ENCODE assay signal across 8 mouse cellular contexts in the genomic region with DNA sequence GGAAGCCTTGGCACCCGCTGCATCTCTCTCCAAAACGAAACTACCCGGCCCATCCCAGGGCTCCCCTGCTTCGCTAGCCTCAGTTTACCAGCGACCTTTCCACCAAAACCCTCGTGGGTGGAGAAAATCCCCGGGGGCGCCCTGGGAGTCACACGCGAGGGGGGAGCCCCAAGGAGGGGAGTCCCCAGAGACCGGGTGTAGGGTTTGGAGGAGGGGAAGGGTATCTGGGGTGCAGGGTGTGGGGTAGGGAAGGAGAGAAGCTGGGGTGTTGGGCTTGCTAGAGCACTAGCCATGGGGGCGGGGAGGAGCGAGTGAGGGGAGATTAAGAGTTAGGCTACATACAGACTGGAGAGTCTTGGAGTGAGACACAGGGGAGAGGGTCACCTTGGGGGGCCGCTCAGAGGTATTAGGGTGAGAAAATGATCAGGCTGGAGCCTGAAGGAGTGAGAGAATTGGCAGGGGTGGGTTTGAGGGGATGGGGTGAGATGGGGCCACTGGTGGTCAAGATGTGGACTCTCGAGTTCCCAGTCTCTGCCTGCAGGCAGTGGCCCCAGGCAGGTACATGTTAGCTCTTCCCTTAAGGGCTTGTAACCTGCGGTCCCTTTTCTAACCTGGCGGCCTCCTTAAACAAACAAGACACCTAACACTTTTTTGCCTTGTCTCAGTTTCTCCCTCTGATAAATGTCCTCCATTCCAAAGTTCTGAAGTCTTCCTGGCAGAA. TPM values are rescaled to one million over a fixed set of nuclear protein-coding genes. Genes with fewer than 3 reads are reported as not detected.
DNase-seq lines count a peak whose midpoint lies in the region; ATAC-seq lines count a peak whose summit lies in the region.

No protein-coding gene starts in this region.

- peaks cover 38% of the 10 kb centered on the region for H3K27me3 ChIP-seq in forebrain, embryonic 16.5 days (replicated peaks; ENCODE audit: control insufficient read depth, insufficient read depth, low read length)
- H3K27me3 ChIP-seq in liver, embryonic 15.5 days: peaks cover 95% of the 10 kb centered on the region

- H3K36me3 ChIP-seq in forebrain, embryonic 16.5 days (ENCODE audit: control insufficient read depth, insufficient read depth): no peaks in the 10 kb centered on the region
- no peaks in the 10 kb centered on the region for H3K36me3 ChIP-seq in liver, embryonic 15.5 days (replicated peaks)

- no peak for ATAC-seq in forebrain, embryonic 16.5 days
- ATAC-seq in liver, embryonic 15.5 days (ENCODE audit: insufficient read depth): no peak

- H3K27ac ChIP-seq in forebrain, embryonic 16.5 days (ENCODE audit: low read length): no peak overlapping the region
- no peak overlapping the region for H3K27ac ChIP-seq in liver, embryonic 15.5 days (replicated peaks)

- WGBS in forebrain, embryonic 16.5 days: 2% methylated on average over 17 of the region's 17 CpGs
- WGBS in liver, embryonic 15.5 days (ENCODE audit: insufficient replicate concordance): 2% methylated on average over 17 of the region's 17 CpGs

- no peak overlapping the region for H3K9ac ChIP-seq in forebrain, embryonic 16.5 days (replicated peaks; ENCODE audit: low read depth, low read length)
- peak overlapping the region; percentile 35; the same call in 1 of the 2 replicates for H3K9ac ChIP-seq in liver, embryonic 15.5 days

- peaks cover 72% of the 10 kb centered on the region for H3K4me1 ChIP-seq in forebrain, embryonic 16.5 days (replicated peaks; ENCODE audit: control insufficient read depth, insufficient read depth, low read length)
- peaks cover 88% of the 10 kb centered on the region for H3K4me1 ChIP-seq in liver, embryonic 15.5 days (replicated peaks)

- H3K4me3 ChIP-seq in forebrain, embryonic 16.5 days (replicated peaks; ENCODE audit: low read length): peak overlapping the region; percentile 24
- peak overlapping the region; percentile 46 for H3K4me3 ChIP-seq in liver, embryonic 15.5 days (replicated peaks)

- DNase-seq in adrenal gland, postnatal 10 days: peak; percentile 19
- no peak for DNase-seq in adrenal gland, postnatal 4 days (ENCODE audit: low spot score in 2 of 2)
- DNase-seq in B cell, adult 2 months: peak; percentile 27 to 38
- DNase-seq in urinary bladder, postnatal 25 days (ENCODE audit: low spot score): no peak
- DNase-seq in layer of hippocampus, postnatal 10 days (ENCODE audit: low spot score in 2 of 2): no peak
- no peak for DNase-seq in cerebellum, adult 11 months

- H3K9me3 ChIP-seq in forebrain, embryonic 16.5 days (ENCODE audit: control insufficient read depth, low read length): no peaks in the 10 kb centered on the region
- no peaks in the 10 kb centered on the region for H3K9me3 ChIP-seq in liver, embryonic 15.5 days (replicated peaks)

- H3K4me2 ChIP-seq in forebrain, embryonic 16.5 days (ENCODE audit: low read length): peak overlapping the region; percentile 49
- peak overlapping the region; percentile 93 for H3K4me2 ChIP-seq in liver, embryonic 15.5 days

RNA-seq across cellular contexts. Expression of a gene that starts 3.0 kb away (rescaled TPM):
- total RNA-seq in adrenal gland, postnatal 10 days (2021): 10 to 100 TPM; 11.7 to 44.5 TPM
- 10 to 100 TPM; 10.9 to 11.1 TPM for total RNA-seq in adrenal gland, postnatal 4 days (2021)
- 5.8 and 7.0 TPM in 2 replicates for polyA plus RNA-seq in forebrain, embryonic 16.5 days (2015; fragmentation: Nextera tagmentation; extraction: Ambion mirVana)
- polyA plus RNA-seq in liver, embryonic 15.5 days (2015; fragmentation: Nextera tagmentation; extraction: Ambion mirVana): 3.8 and 4.0 TPM in 2 replicates
- total RNA-seq in layer of hippocampus, postnatal 10 days (2021): 10 to 100 TPM; 12.1 to 14.4 TPM

RNA-seq across cellular contexts. Expression of a gene that starts 14.8 kb away (rescaled TPM):
- 10 to 100 TPM; 14.5 to 16.5 TPM for total RNA-seq in adrenal gland, postnatal 10 days (2021)
- 10 to 100 TPM; 18.5 to 23.1 TPM for total RNA-seq in adrenal gland, postnatal 4 days (2021)
- polyA plus RNA-seq in forebrain, embryonic 16.5 days (2015; fragmentation: Nextera tagmentation; extraction: Ambion mirVana): 53.2 and 59.8 TPM in 2 replicates
- 11.0 and 12.4 TPM in 2 replicates for polyA plus RNA-seq in liver, embryonic 15.5 days (2015; fragmentation: Nextera tagmentation; extraction: Ambion mirVana)
- 10 to 100 TPM; 23.1 to 26.2 TPM for total RNA-seq in layer of hippocampus, postnatal 10 days (2021)

RNA-seq across cellular contexts. Expression of a gene that starts 32.1 kb away (rescaled TPM):
- 100 to 1,000 TPM; 271 to 285 TPM for total RNA-seq in adrenal gland, postnatal 10 days (2021)
- total RNA-seq in adrenal gland, postnatal 4 days (2021): 100 to 1,000 TPM; 162 to 179 TPM
- 298 and 299 TPM in 2 replicates for polyA plus RNA-seq in forebrain, embryonic 16.5 days (2015; fragmentation: Nextera tagmentation; extraction: Ambion mirVana)
- 163 and 165 TPM in 2 replicates for polyA plus RNA-seq in liver, embryonic 15.5 days (2015; fragmentation: Nextera tagmentation; extraction: Ambion mirVana)
- total RNA-seq in layer of hippocampus, postnatal 10 days (2021): 100 to 1,000 TPM; 157 to 172 TPM

Comparison
In these comparisons a context has a peak if more than half of its experiments do, and no peak if none do; other contexts are left out.
1. DNase-seq: peak in adrenal gland, postnatal 10 days (single experiment) and B cell, adult 2 months (2 of 2); none in adrenal gland, postnatal 4 days (0 of 2), urinary bladder, postnatal 25 days (single experiment), layer of hippocampus, postnatal 10 days (0 of 2) and cerebellum, adult 11 months (single experiment).